Mouse (Mus musculus): ENCODE data around the gene Slain1.

DNA sequence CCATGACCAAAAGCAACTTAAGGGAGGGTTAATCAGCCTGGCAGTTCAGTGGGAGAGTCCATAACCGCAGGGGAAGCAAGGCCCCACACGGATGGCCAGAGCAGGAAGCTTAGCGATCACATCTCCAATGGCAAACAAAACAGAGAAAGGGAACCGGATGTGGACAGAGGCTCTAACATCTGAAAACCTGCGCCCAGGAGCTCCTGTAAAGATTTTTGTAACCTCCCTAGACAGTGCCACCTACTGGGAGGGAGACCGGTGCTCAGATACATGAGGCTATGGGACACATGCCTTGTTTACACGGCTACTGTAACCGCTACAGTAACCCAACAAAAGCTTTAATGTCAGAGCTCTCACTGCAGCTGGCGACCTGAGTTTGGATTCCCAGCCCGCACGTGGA is 59.2 kb downstream of the Slain1 start:
- TF ChIP-seq POLR2A (IDR thresholded peaks at IDR 0.05; ENCODE audit: control insufficient read depth, extremely low read depth, insufficient read depth, low read length, poor library complexity) (no peak), CTCF (IDR thresholded peaks at IDR 0.05; ENCODE audit: borderline replicate concordance, control insufficient read depth, extremely low read depth, insufficient read depth, low read length, poor library complexity) (no peak)

All from thymus, adult 2 months (tissue).